Mouse (Mus musculus): ENCODE results near the gene Nckap1l.

The Nckap1l gene

GRCm38 (mm10) chr15:103540646-103541045 lies 87.1 kb downstream of the Nckap1l start:
- DNase-seq = no peak

- no peak for DNase-seq
These were observed 88.9 kb downstream of the Nckap1l start for GRCm38 (mm10) chr15:103542526-103542925.

GRCm38 (mm10) chr15:103547983-103548382 lies 94.4 kb downstream of the Nckap1l start:
- DNase-seq = no peak
